Mouse (Mus musculus): ENCODE data around the gene Lct. TPM values are rescaled to one million over a fixed set of nuclear protein-coding genes. Genes with fewer than 3 reads are reported as not detected.

Gene Lct
- total and polyA plus RNA-seq, 3 experiments: 0.07 to 0.14 (median 0.08) TPM

- TF ChIP-seq CHD1 (IDR thresholded peaks at IDR 0.05; ENCODE audit: low read depth, low read length) (no peak), MYC (IDR thresholded peaks at IDR 0.05; ENCODE audit: low read depth, low read length) (no peak), ZNF384 (IDR thresholded peaks at IDR 0.05; ENCODE audit: low read depth, low read length) (no peak), CTCF (conservative IDR thresholded peaks at IDR 0.05 in 1 of 2, IDR thresholded peaks at IDR 0.05 in 1 of 2; ENCODE audit: low read depth in 2 of 2, low read length in 2 of 2) (no peak), MEF2A (IDR thresholded peaks at IDR 0.05; ENCODE audit: borderline replicate concordance, low read depth, low read length) (no peak), HCFC1 (IDR thresholded peaks at IDR 0.05; ENCODE audit: low read depth, low read length) (no peak), RAD21 (IDR thresholded peaks at IDR 0.05; ENCODE audit: low read depth, low read length) (no peak), NELFE (IDR thresholded peaks at IDR 0.05; ENCODE audit: low read depth, low read length) (no peak), GABPA (IDR thresholded peaks at IDR 0.05; ENCODE audit: insufficient replicate concordance, low read depth, low read length) (no peak), PAX5 (IDR thresholded peaks at IDR 0.05; ENCODE audit: low read length) (no peak), MAFK (IDR thresholded peaks at IDR 0.05; ENCODE audit: insufficient replicate concordance, low read length) (no peak), IRF4 (IDR thresholded peaks at IDR 0.05; ENCODE audit: low read depth, low read length) (no peak), RCOR1 (conservative IDR thresholded peaks at IDR 0.05; ENCODE audit: low read depth, low read length) (no peak), ELF1 (IDR thresholded peaks at IDR 0.05; ENCODE audit: low read depth, low read length) (no peak)
- DNase-seq (ENCODE audit: extremely low read depth): no peak
- Histone ChIP-seq H3K27me3 (replicated peaks) (no peaks in the 10 kb centered on the region), H3K79me2 (replicated peaks; ENCODE audit: control insufficient read depth, extremely low read depth, insufficient read depth, poor library complexity, severe bottlenecking) (no peaks in the 10 kb centered on the region), H3K4me2 (ENCODE audit: insufficient read depth, low read depth, poor library complexity, severe bottlenecking) (no peak overlapping the region), H3K4me3 (replicated peaks in 1 of 3; ENCODE audit: low read depth in 2 of 3, low read length in 2 of 3, poor library complexity in 1 of 3) (no peak overlapping the region), H3K9me3 (replicated peaks; ENCODE audit: low read length) (no peaks in the 10 kb centered on the region), H3K36me3 (replicated peaks in 1 of 2; ENCODE audit: control insufficient read depth in 1 of 2, insufficient read depth in 1 of 2, low read length in 1 of 2) (no peaks in the 10 kb centered on the region), H3K4me1 (ENCODE audit: control insufficient read depth in 1 of 2, insufficient read depth in 2 of 2) (no peaks in the 10 kb centered on the region; a peak in 1 of 4 replicates), H3K9ac (ENCODE audit: insufficient read depth, low read depth) (no peak overlapping the region), H3K27ac (ENCODE audit: insufficient read depth, low read depth) (no peak overlapping the region)
- in situ Hi-C loops (cut with MboI; ENCODE audit: low pct_ligation_motif_present, low pct_unique_long_range_greater_than_20kb, low sequenced_read_pairs): no loop called here
- dilution Hi-C loops (cut with MboI; ENCODE audit: extremely low pct_ligation_motif_present, extremely low pct_unique_long_range_greater_than_20kb, low sequenced_read_pairs): no loop called here
These were observed 24.2 kb downstream of the Lct start for GRCm38 (mm10) chr1:128303900-128304299.

- TF ChIP-seq MAZ (IDR thresholded peaks at IDR 0.05; ENCODE audit: low read depth, low read length): no peak
- TF ChIP-seq USF2 (conservative IDR thresholded peaks at IDR 0.05; ENCODE audit: low read depth, low read length): no peak
- no peak for TF ChIP-seq RAD21 (IDR thresholded peaks at IDR 0.05; ENCODE audit: low read depth, low read length)
- TF ChIP-seq NELFE (IDR thresholded peaks at IDR 0.05; ENCODE audit: low read depth, low read length): no peak
- TF ChIP-seq JUN (IDR thresholded peaks at IDR 0.05; ENCODE audit: insufficient read depth, low read depth, low read length): no peak
- no peak for TF ChIP-seq TBP (conservative IDR thresholded peaks at IDR 0.05; ENCODE audit: low read depth, low read length)
- no peak for TF ChIP-seq SIN3A (IDR thresholded peaks at IDR 0.05; ENCODE audit: low read length)
- TF ChIP-seq ZC3H11A (IDR thresholded peaks at IDR 0.05; ENCODE audit: low read depth, low read length): no peak
- TF ChIP-seq CHD2 (IDR thresholded peaks at IDR 0.05; ENCODE audit: low read length): no peak
- TF ChIP-seq UBTF (IDR thresholded peaks at IDR 0.05; ENCODE audit: low read depth, low read length): no peak
These were observed 32.2 kb downstream of the Lct start for GRCm38 (mm10) chr1:128295717-128296528.

More at GRCm38 (mm10) chr1:128295717-128296528, 32.2 kb downstream of the Lct start:
- no peak overlapping the region for H3K4me3 ChIP-seq (replicated peaks in 1 of 3; ENCODE audit: low read depth in 2 of 3, low read length in 2 of 3, poor library complexity in 1 of 3)
- no peaks in the 10 kb centered on the region for H3K4me1 ChIP-seq (ENCODE audit: control insufficient read depth in 1 of 2, insufficient read depth in 2 of 2)
- no peak for DNase-seq (ENCODE audit: extremely low read depth)
- H3K36me3 ChIP-seq (replicated peaks in 1 of 2; ENCODE audit: control insufficient read depth in 1 of 2, insufficient read depth in 1 of 2, low read length in 1 of 2): no peaks in the 10 kb centered on the region
- no peak overlapping the region for H3K9ac ChIP-seq (ENCODE audit: insufficient read depth, low read depth)
- H3K27ac ChIP-seq (ENCODE audit: insufficient read depth, low read depth): no peak overlapping the region
- H3K4me2 ChIP-seq (ENCODE audit: insufficient read depth, low read depth, poor library complexity, severe bottlenecking): no peak overlapping the region
- no peaks in the 10 kb centered on the region for H3K27me3 ChIP-seq (replicated peaks)
- H3K79me2 ChIP-seq (replicated peaks; ENCODE audit: control insufficient read depth, extremely low read depth, insufficient read depth, poor library complexity, severe bottlenecking): no peaks in the 10 kb centered on the region
- in situ Hi-C loops (cut with MboI; ENCODE audit: low pct_ligation_motif_present, low pct_unique_long_range_greater_than_20kb, low sequenced_read_pairs): no loop called here
- dilution Hi-C loops (cut with MboI; ENCODE audit: extremely low pct_ligation_motif_present, extremely low pct_unique_long_range_greater_than_20kb, low sequenced_read_pairs): no loop called here
- H3K9me3 ChIP-seq (replicated peaks; ENCODE audit: low read length): no peaks in the 10 kb centered on the region

All from CH12.LX (cell line).